Mouse (Mus musculus) small intestine, adult 2 months (tissue): ENCODE measurements at regions not wholly inside any gene's neighbourhood (a gene's known extent, or its start where the extent isn't known, plus 50 kb on each side); places are given as distances from the start of the nearest gene placed in this dataset.

Source experiments
- H3K27ac ChIP-seq: fragments of 200-500 bp; 2 replicates; pipeline ENCODE4 v1.5.1; 2012; ENCODE audit warnings: low read depth, low read length, control low read depth, inconsistent platforms; ENCODE audit not compliant: insufficient read depth
- H3K27me3 ChIP-seq: fragments of 200-500 bp; 2 replicates; pipeline ENCODE4 v1.6.1; 2012; ENCODE audit warnings: mild to moderate bottlenecking, moderate library complexity, low read length, inconsistent platforms; ENCODE audit not compliant: control insufficient read depth, insufficient read depth
- H3K36me3 ChIP-seq: fragments of 200-500 bp; 2 replicates; pipeline ENCODE4 v1.6.1; 2012; ENCODE audit warnings: mild to moderate bottlenecking, low read length, control low read depth, inconsistent platforms; ENCODE audit not compliant: control insufficient read depth, insufficient read depth
- H3K4me1 ChIP-seq: fragments of 200-500 bp; 2 replicates; pipeline ENCODE4 v1.6.1; 2012; ENCODE audit warnings: low read length, inconsistent platforms, mixed read lengths; ENCODE audit not compliant: control insufficient read depth, insufficient read depth, insufficient read length
- H3K4me3 ChIP-seq: fragments of 200-500 bp; 2 replicates; pipeline ENCODE4 v1.5.1; 2012; ENCODE audit warnings: low read depth, mild to moderate bottlenecking, control low read depth, inconsistent platforms, low read length, moderate library complexity
- CTCF ChIP-seq: fragments of 200-500 bp; IDR thresholded peaks from 2 replicates; pipeline ENCODE4 v1.5.1; 2012; ENCODE audit warnings: low read depth, mild to moderate bottlenecking, control low read depth, inconsistent platforms, low read length, moderate library complexity, mixed read lengths; ENCODE audit not compliant: insufficient replicate concordance, insufficient read length; ENCODE audit errors: extremely low read depth
- POLR2A ChIP-seq: fragments of 200-500 bp; IDR thresholded peaks from 2 replicates; pipeline ENCODE4 v1.6.1; 2012; ENCODE audit warnings: low read depth, mild to moderate bottlenecking, control low read depth, inconsistent platforms, low read length, moderate library complexity
- WGBS: fragments of 180-500 bp; shearing (Covaris S2); methylation state at CpG from one replicate; pipeline ENCODE4 v1.1.7; 2018; 5-methylcytosine and 5-hydroxymethylcytosine counted together

DNA sequence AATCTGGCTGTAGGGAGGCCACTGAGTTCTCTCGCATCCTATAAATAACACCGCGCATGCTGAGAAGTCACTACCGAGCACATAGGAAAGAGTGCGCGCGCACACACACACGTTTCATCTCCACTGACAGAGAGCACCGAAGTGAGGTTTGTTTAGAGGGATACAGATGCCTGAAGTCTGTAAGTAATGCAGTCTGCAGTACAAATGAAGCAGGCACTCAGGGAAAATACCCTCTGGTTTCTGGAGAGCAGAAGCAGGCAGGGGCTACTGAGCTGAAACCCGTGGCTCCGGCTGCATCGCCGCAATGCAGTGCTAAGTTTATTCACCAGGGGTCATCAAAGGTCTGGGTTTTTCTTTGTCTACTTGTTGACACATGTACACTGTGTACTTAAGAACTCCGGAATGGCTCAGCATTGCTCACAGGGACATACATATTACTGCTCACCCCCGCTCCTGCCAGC, 155.0 kb upstream of the Rfx3 start:
- Histone ChIP-seq H3K4me1 (no peaks in the 10 kb centered on the region), H3K27ac (no peak overlapping the region), H3K27me3 (no peaks in the 10 kb centered on the region), H3K4me3 (no peak overlapping the region), H3K36me3 (no peaks in the 10 kb centered on the region)
- 32% methylated on average over 15 of the region's 15 CpGs for WGBS
- peak; percentile 44; the same call in 1 of the 2 replicates for TF ChIP-seq CTCF
- TF ChIP-seq POLR2A: no peak

DNA sequence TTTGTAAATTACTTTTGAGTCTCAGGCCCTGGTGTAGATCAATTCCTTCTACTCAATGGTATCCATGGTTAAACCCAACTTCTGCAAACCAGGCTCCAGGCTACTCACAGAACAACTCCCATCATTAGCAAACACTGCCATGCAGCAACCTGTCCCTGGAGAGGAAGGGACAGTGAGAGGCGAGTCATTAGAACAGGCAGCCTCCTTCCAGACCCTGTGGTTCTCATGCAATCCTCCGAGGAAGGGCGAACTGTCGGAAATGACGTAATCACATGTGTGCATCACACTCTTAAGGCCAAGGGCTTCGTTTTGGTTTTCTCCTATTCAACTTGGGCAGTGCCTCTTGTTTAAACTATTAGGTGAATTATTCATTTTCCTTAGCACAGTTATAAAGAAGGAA, 152.2 kb upstream of the Rfx3 start:
- Histone ChIP-seq H3K27ac (no peak overlapping the region), H3K36me3 (no peaks in the 10 kb centered on the region), H3K4me1 (no peaks in the 10 kb centered on the region), H3K27me3 (no peaks in the 10 kb centered on the region), H3K4me3 (no peak overlapping the region)
- no peak for TF ChIP-seq CTCF
- TF ChIP-seq POLR2A: no peak
- 83% methylated on average over 6 of the region's 6 CpGs for WGBS

DNA sequence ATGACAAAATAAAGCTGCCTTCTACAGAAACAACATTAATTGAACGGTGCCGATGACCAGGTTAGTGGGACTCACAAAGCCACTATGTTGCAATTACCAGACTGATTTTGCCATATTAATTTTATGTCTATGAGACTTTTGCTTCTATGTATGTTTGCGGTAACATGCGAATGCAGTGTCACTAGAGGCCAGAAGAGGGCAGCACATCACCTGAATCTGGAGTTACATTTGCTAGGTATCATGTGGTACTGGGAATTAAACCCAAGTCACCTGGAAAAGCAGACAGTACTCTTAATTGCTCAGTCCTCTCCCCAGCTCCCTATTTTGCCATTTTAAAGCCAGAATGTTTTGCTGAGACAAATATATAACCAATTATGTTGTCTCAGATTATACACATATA, 149.6 kb upstream of the Rfx3 start:
- Histone ChIP-seq H3K4me1 (no peaks in the 10 kb centered on the region), H3K4me3 (no peak overlapping the region), H3K27ac (no peak overlapping the region), H3K27me3 (no peaks in the 10 kb centered on the region), H3K36me3 (no peaks in the 10 kb centered on the region)
- TF ChIP-seq CTCF (no peak), POLR2A (no peak)
- WGBS: 84% methylated on average over 4 of the region's 4 CpGs

DNA sequence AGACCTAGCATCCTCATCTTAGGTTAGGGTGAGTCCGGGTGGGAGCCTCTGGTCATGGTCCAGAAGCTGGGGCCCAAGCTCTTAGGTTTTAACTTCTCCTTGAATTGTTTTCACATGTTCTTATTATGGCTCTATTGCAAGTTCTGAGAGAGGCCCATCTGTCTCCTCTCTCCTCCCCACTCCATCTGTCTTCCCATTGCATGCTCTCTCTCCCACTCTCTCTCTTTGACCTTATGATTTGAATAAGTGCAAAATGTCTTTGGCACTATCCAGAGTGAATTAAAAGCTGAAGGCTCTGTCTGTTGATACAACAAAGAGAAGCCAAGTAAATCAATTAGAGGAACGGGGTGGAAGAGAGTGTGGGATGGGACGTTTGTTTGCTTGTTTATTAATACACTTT, 146.2 kb upstream of the Rfx3 start:
- Histone ChIP-seq H3K36me3 (0 out of 2 replicates have a peak, but pooled peaks cover 1% of the 10 kb centered on the region), H3K4me3 (no peak overlapping the region), H3K27me3 (no peaks in the 10 kb centered on the region), H3K27ac (no peak overlapping the region), H3K4me1 (no peaks in the 10 kb centered on the region)
- WGBS: 72% methylated on average over 3 of the region's 3 CpGs
- TF ChIP-seq POLR2A (no peak), CTCF (no peak)

DNA sequence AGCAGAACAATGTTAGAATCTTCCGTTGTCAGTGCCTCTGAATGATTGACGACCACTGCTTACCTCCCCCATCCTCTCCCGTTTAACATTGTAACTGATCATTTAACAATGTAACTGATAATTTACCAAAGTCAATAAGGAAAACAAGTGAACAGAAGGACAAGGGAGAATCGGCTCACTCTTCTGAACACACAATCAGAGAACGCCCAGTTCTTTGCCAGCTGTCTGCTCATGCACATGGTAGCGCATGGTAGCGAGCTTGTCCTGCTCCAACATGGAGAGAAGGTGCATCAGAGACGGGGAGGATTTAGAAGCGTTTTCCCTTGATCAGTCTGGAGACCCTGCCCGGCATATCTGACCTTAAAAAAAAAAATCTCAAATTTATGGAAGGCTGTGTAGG, 126.6 kb upstream of the Rfx3 start:
- Histone ChIP-seq H3K4me3 (no peak overlapping the region), H3K36me3 (no peaks in the 10 kb centered on the region), H3K4me1 (no peaks in the 10 kb centered on the region), H3K27me3 (no peaks in the 10 kb centered on the region), H3K27ac (no peak overlapping the region)
- TF ChIP-seq POLR2A (no peak), CTCF (no peak)
- 67% methylated on average over 10 of the region's 10 CpGs for WGBS

DNA sequence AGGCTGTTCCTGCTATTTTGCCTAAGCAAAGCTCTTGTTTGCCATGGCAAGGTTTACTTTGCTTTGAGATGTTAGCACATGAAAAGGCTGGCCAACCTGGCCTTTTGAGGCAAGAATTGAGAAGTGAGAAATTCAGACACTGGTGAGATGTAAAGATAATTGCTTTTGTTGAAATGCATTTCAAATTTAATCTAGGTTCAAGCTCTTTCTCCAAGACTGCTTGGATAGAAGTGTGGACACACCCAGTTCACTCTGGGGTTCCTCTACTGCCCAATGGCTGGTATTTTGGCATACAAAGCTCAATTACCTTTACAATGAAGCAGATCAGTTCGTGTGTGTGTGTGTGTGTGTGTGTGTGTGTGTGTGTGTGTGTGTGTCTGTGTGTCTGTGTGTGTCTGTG, 123.8 kb upstream of the Rfx3 start:
- no peak overlapping the region for H3K27ac ChIP-seq
- H3K36me3 ChIP-seq: no peaks in the 10 kb centered on the region
- no peaks in the 10 kb centered on the region for H3K4me1 ChIP-seq
- no peak overlapping the region for H3K4me3 ChIP-seq
- 22% methylated on average over 1 of the region's 1 CpGs for WGBS
- no peaks in the 10 kb centered on the region for H3K27me3 ChIP-seq
- no peak for TF ChIP-seq CTCF
- TF ChIP-seq POLR2A: no peak

DNA sequence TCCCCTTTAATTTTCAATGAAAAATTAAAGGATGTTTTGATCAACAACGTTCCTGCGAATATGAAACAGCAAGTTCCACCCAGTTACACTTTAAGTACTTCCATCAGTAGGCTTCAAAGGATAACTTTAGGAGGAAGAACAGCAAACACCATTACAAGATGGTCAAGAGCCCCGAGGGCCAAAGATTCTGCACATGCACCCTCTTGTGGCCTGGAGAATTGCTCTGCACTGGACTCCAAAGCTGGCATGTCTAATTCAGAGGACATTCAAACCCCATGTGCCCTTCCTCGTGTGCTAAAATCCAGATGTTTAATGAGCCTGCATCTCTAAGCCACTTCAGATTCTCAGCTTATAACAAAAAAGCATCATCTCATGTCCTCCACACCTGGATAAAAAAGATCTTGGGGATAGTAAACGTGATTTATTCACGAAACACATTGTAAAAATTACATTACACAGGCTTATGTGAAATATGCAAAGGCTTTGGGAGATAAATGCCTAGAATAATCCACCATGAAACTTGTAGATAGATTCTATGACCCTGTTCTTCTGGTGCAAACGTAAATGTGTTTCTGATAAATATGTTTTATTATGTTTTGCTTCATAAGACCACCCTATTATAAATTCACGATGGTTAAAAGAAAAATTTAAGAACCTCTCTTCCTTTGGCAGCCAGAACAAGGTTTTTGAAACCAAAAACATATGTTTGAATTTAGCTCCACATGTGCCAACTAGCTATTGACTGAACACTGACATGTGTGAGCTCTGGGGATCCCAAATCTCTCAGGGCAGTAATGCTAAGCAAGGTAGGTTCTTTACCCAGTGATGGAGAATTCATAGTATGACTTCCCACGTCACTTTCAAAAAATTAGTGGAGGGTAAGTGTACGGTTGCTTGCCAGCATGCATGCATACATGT, 100.6 kb upstream of the Rfx3 start:
- no peak overlapping the region for H3K27ac ChIP-seq
- H3K36me3 ChIP-seq: no peaks in the 10 kb centered on the region
- no peaks in the 10 kb centered on the region for H3K27me3 ChIP-seq
- no peak for TF ChIP-seq CTCF
- no peak for TF ChIP-seq POLR2A
- WGBS: 81% methylated on average over 10 of the region's 10 CpGs
- H3K4me1 ChIP-seq: no peaks in the 10 kb centered on the region
- H3K4me3 ChIP-seq: no peak overlapping the region

DNA sequence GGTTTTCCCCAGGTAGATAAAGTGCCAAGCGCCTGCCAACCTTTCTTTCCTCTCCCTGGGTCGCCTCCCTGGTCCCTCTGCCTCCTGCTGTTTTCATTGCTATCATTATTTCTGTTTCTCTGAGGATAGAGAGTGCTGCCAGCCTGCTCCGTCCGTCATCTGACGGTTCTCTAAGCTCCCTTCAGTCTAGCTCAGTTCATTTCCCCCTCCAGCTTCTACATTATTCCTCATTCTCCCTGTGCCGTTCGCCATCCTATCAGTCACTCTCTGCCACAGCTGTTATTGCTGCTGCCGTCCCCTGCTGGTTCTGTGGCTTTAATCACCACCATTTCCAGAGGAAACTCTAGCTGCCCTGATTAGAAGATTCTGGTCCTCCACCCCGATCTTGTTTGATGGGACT, 84.7 kb upstream of the Rfx3 start:
- WGBS: 38% methylated on average over 9 of the region's 9 CpGs
- TF ChIP-seq CTCF (no peak), POLR2A (no peak)

More for the DNA sequence above, 84.7 kb upstream of the Rfx3 start:
- H3K27ac ChIP-seq: no peak overlapping the region
- no peaks in the 10 kb centered on the region for H3K4me1 ChIP-seq
- no peaks in the 10 kb centered on the region for H3K27me3 ChIP-seq
- H3K36me3 ChIP-seq: no peaks in the 10 kb centered on the region
- H3K4me3 ChIP-seq: no peak overlapping the region
